Mouse (Mus musculus) brain, embryonic 14.5 days (tissue): ENCODE measurements at regions not wholly inside any gene's neighbourhood (a gene's known extent, or its start where the extent isn't known, plus 50 kb on each side); places are given as distances from the start of the nearest gene placed in this dataset.
A peak's percentile ranks its signal among the peaks of the same experiment; 100 is the strongest.

Experiments
- DNase-seq: peaks from one replicate; pipeline ENCODE4 v3.0.0-alpha.2; 2011; ENCODE audit warnings: low read depth
- CTCF ChIP-seq: fragments of 200-500 bp; IDR thresholded peaks from 2 replicates; pipeline ENCODE4 v1.5.1; 2012; ENCODE audit warnings: inconsistent platforms, mild to moderate bottlenecking, moderate library complexity, borderline replicate concordance; ENCODE audit not compliant: insufficient read depth, insufficient read length; ENCODE audit errors: extremely low read depth
- POLR2A ChIP-seq: fragments of 200-500 bp; IDR thresholded peaks from 2 replicates; pipeline ENCODE4 v1.6.1; 2012; ENCODE audit warnings: mild to moderate bottlenecking, inconsistent platforms, borderline replicate concordance; ENCODE audit not compliant: poor library complexity, insufficient read depth, insufficient read length, severe bottlenecking; ENCODE audit errors: extremely low read depth

DNA sequence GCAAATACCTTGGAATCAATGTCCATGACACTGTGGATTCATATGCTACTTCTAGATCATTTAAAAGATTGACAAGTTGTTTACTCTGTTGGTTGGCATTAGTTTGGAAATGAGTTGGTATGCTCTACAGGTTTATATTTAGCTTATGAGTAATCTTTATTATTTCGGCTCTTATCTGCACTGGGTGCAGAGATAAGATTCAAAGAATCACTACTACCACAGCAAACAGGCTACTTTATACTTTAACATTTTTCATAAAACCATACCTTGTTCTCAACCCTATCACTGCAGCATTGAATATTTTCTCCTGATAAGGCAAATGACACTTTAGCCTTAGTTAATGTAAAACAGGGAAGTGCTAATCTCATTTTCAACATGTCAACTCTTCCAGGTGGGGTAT lies 153.7 kb upstream of the Tmem161b start:
- TF ChIP-seq POLR2A, result no peak
- TF ChIP-seq CTCF, result no peak
- DNase-seq, result peak; percentile 28
